Mouse (Mus musculus) embryonic facial prominence, embryonic 10.5 days (tissue): Measurements from ENCODE around the gene Cd320. TPM values are rescaled to one million over a fixed set of nuclear protein-coding genes. Genes with fewer than 3 reads are reported as not detected.
"Not testable (repeated sequence)": the region's sequence is repeated elsewhere in the genome, so short reads cannot be mapped to it uniquely, and the experiment has no call there.

ENCODE experiments used
- DNase-seq: peaks from one replicate; pipeline ENCODE4 v3.0.0-alpha.2; 2017; ENCODE audit warnings: low spot score
- H3K27ac ChIP-seq: fragments of 300-500 bp; sonication (generic); replicated peaks from 2 replicates; pipeline ENCODE4 v1.5.1; 2016; ENCODE audit warnings: mild to moderate bottlenecking
- H3K27me3 ChIP-seq: fragments of 300-500 bp; sonication (generic); replicated peaks from 2 replicates; pipeline ENCODE4 v1.6.1; 2016; ENCODE audit warnings: low read depth, mild to moderate bottlenecking; ENCODE audit not compliant: poor library complexity, severe bottlenecking
- H3K36me3 ChIP-seq: fragments of 300-500 bp; sonication (generic); replicated peaks from 2 replicates; pipeline ENCODE4 v1.6.1; 2016; ENCODE audit warnings: mild to moderate bottlenecking, moderate library complexity
- H3K4me1 ChIP-seq: fragments of 300-500 bp; sonication (generic); 2 replicates; pipeline ENCODE4 v1.6.1; 2016
- H3K4me3 ChIP-seq: fragments of 300-500 bp; sonication (generic); 2 replicates; pipeline ENCODE4 v1.5.1; 2016; ENCODE audit warnings: mild to moderate bottlenecking, moderate library complexity
- H3K9me3 ChIP-seq: fragments of 300-500 bp; sonication (generic); 2 replicates; pipeline ENCODE4 v1.6.1; 2016; ENCODE audit warnings: mild to moderate bottlenecking
- WGBS: fragments of 180-500 bp; shearing (Covaris S2); methylation state at CpG from one replicate; pipeline ENCODE4 v1.1.7; 2016; 5-methylcytosine and 5-hydroxymethylcytosine counted together
- polyA plus RNA-seq: library from polyadenylated mRNA; unstranded; fragments of >200 nt; fragmentation: Nextera tagmentation; extraction: Ambion mirVana; gene quantifications from 2 replicates; pipeline ENCODE4 v1.2.1, GENCODE M21; 2016

Cd320 gene
- polyA plus RNA-seq, 1 experiment from 2014 or later: 98.9 TPM

GRCm38 (mm10) chr17:33844196-33844595, 1.3 kb downstream of the Cd320 start:
- H3K4me1 ChIP-seq: peaks cover 15% of the 10 kb centered on the region
- H3K27ac ChIP-seq: no peak overlapping the region
- 83% methylated on average over 1 of the region's 1 CpGs for WGBS
- no peak for DNase-seq
- peak overlapping the region; percentile 95 for H3K4me3 ChIP-seq
- H3K27me3 ChIP-seq: no peaks in the 10 kb centered on the region
- peaks cover 46% of the 10 kb centered on the region for H3K36me3 ChIP-seq
- H3K9me3 ChIP-seq: no peaks in the 10 kb centered on the region

GRCm38 (mm10) chr17:33848139-33848538, 5.2 kb downstream of the Cd320 start:
- Histone ChIP-seq H3K4me3 (no peak overlapping the region), H3K36me3 (peaks cover 54% of the 10 kb centered on the region), H3K9me3 (no peaks in the 10 kb centered on the region), H3K4me1 (peaks cover 15% of the 10 kb centered on the region), H3K27me3 (no peaks in the 10 kb centered on the region), H3K27ac (no peak overlapping the region)
- WGBS: 82% methylated on average over 8 of the region's 8 CpGs
- no peak for DNase-seq

GRCm38 (mm10) chr17:33851331-33851730, 8.4 kb downstream of the Cd320 start:
- Histone ChIP-seq H3K27me3 (no peaks in the 10 kb centered on the region), H3K4me3 (no peak overlapping the region), H3K27ac (no peak overlapping the region), H3K36me3 (peaks cover 52% of the 10 kb centered on the region), H3K9me3 (no peaks in the 10 kb centered on the region), H3K4me1 (no peaks in the 10 kb centered on the region)
- WGBS: 69% methylated on average over 1 of the region's 1 CpGs
- no peak for DNase-seq

GRCm38 (mm10) chr17:33857816-33858215, 14.9 kb downstream of the Cd320 start:
- DNase-seq: no peak
- WGBS: 77% methylated on average over 4 of the region's 4 CpGs
- Histone ChIP-seq H3K4me3 (no peak overlapping the region), H3K27ac (no peak overlapping the region), H3K36me3 (peaks cover 3% of the 10 kb centered on the region; the same call in 1 of the 2 replicates), H3K9me3 (peaks cover 5% of the 10 kb centered on the region; the same call in 1 of the 2 replicates), H3K27me3 (no peaks in the 10 kb centered on the region), H3K4me1 (no peaks in the 10 kb centered on the region)

GRCm38 (mm10) chr17:33865330-33866030, 22.6 kb downstream of the Cd320 start:
- Histone ChIP-seq H3K27me3 (no peaks in the 10 kb centered on the region), H3K4me1 (peaks cover 16% of the 10 kb centered on the region), H3K36me3 (no peaks in the 10 kb centered on the region), H3K4me3 (no peak overlapping the region), H3K9me3 (no peaks in the 10 kb centered on the region), H3K27ac (peak overlapping the region; percentile 54; the same call in 1 of the 2 replicates)
- peak; percentile 51 for DNase-seq
- WGBS: 40% methylated on average over 9 of the region's 9 CpGs

- H3K4me1 ChIP-seq, H3K9me3 ChIP-seq, H3K27ac ChIP-seq, H3K27me3 ChIP-seq, DNase-seq, H3K4me3 ChIP-seq: not testable (repeated sequence)
- peaks cover 41% of the 10 kb centered on the region for H3K36me3 ChIP-seq
- 76% methylated on average over 7 of the region's 12 CpGs for WGBS
Observed at GRCm38 (mm10) chr17:33873537-33873936, 30.6 kb downstream of the Cd320 start, which contains the start of gene Gm7029. TSS of gene Gm7029 (plus strand) at chr17:33873837.

- no peak for DNase-seq
- WGBS: 88% methylated on average over 11 of the region's 11 CpGs
- H3K4me3 ChIP-seq: no peak overlapping the region
- peaks cover 50% of the 10 kb centered on the region for H3K36me3 ChIP-seq
- no peak overlapping the region for H3K27ac ChIP-seq
- no peaks in the 10 kb centered on the region for H3K9me3 ChIP-seq
- no peaks in the 10 kb centered on the region for H3K27me3 ChIP-seq
- no peaks in the 10 kb centered on the region for H3K4me1 ChIP-seq
Observed at GRCm38 (mm10) chr17:33874411-33874810, 31.5 kb downstream of the Cd320 start.

- not testable (repeated sequence) for H3K9me3 ChIP-seq, H3K4me3 ChIP-seq, H3K4me1 ChIP-seq, H3K27me3 ChIP-seq, H3K27ac ChIP-seq
- 78% methylated on average over 5 of the region's 5 CpGs for WGBS
- H3K36me3 ChIP-seq: peaks cover 63% of the 10 kb centered on the region
- DNase-seq: peak; percentile 37
Observed at GRCm38 (mm10) chr17:33875797-33876196, 32.9 kb downstream of the Cd320 start.

GRCm38 (mm10) chr17:33884320-33884719, 41.4 kb downstream of the Cd320 start:
- 90% methylated on average over 11 of the region's 11 CpGs for WGBS
- H3K9me3 ChIP-seq, H3K4me3 ChIP-seq, DNase-seq, H3K27ac ChIP-seq, H3K27me3 ChIP-seq: not testable (repeated sequence)
- peaks cover 18% of the 10 kb centered on the region for H3K4me1 ChIP-seq
- H3K36me3 ChIP-seq: peaks cover 76% of the 10 kb centered on the region

- peak overlapping the region; percentile 68; the same call in 1 of the 2 replicates for H3K4me3 ChIP-seq
Observed at GRCm38 (mm10) chr17:33887802-33888201, 44.9 kb downstream of the Cd320 start.

GRCm38 (mm10) chr17:33888230-33888629, 45.3 kb downstream of the Cd320 start:
- peak; percentile 44 for DNase-seq
- not testable (repeated sequence) for H3K27me3 ChIP-seq, H3K9me3 ChIP-seq, H3K27ac ChIP-seq
- Histone ChIP-seq H3K36me3 (peaks cover 38% of the 10 kb centered on the region), H3K4me1 (peaks cover 19% of the 10 kb centered on the region), H3K4me3 (peak overlapping the region; percentile 68)

More at GRCm38 (mm10) chr17:33887802-33888201, 44.9 kb downstream of the Cd320 start:
- DNase-seq, H3K27ac ChIP-seq, H3K9me3 ChIP-seq, H3K27me3 ChIP-seq: not testable (repeated sequence)
- WGBS: 82% methylated on average over 2 of the region's 2 CpGs
- peaks cover 19% of the 10 kb centered on the region for H3K4me1 ChIP-seq
- H3K36me3 ChIP-seq: peaks cover 43% of the 10 kb centered on the region

- not testable (repeated sequence) for DNase-seq, H3K9me3 ChIP-seq, H3K27me3 ChIP-seq
- peaks cover 19% of the 10 kb centered on the region for H3K4me1 ChIP-seq
- WGBS: under 1% methylated on average over 44 of the region's 44 CpGs
- H3K27ac ChIP-seq: peak overlapping the region; percentile 90
- peaks cover 21% of the 10 kb centered on the region for H3K36me3 ChIP-seq
- H3K4me3 ChIP-seq: peak overlapping the region; percentile 68
Observed at GRCm38 (mm10) chr17:33889941-33890532, 47.1 kb downstream of the Cd320 start.

GRCm38 (mm10) chr17:33890533-33891059, 47.7 kb downstream of the Cd320 start, which contains the start of gene Kifc1:
TSS of gene Kifc1 (minus strand) at chr17:33890661.
- peaks cover 19% of the 10 kb centered on the region for H3K4me1 ChIP-seq
- 0 out of 2 replicates have a peak, but pooled peaks cover 4% of the 10 kb centered on the region for H3K27me3 ChIP-seq
- H3K9me3 ChIP-seq: no peaks in the 10 kb centered on the region
- H3K36me3 ChIP-seq: peaks cover 15% of the 10 kb centered on the region
- H3K27ac ChIP-seq: peak within 1 kb of the TSS; percentile 90
- DNase-seq: peak; percentile 100
- under 1% methylated on average over 49 of the region's 49 CpGs for WGBS
- peak within 1 kb of the TSS; percentile 68 for H3K4me3 ChIP-seq
